Mouse (Mus musculus) ES-E14 (cell line): Measurements from ENCODE around the gene Hibadh. TPM values are rescaled to one million over a fixed set of nuclear protein-coding genes. Genes with fewer than 3 reads are reported as not detected.

Source experiments
- DNase-seq: peaks from one replicate; pipeline ENCODE4 v3.0.0-alpha.2; 2013; ENCODE audit warnings: low read depth, low spot score
- H3K27ac ChIP-seq: 2 replicates; pipeline ENCODE4 v1.5.1; 2012; ENCODE audit warnings: low read depth, mild to moderate bottlenecking, low read length, moderate library complexity, mixed read lengths; ENCODE audit not compliant: poor library complexity, insufficient read depth, severe bottlenecking
- H3K36me3 ChIP-seq: 2 replicates; pipeline ENCODE4 v1.6.1; 2012; ENCODE audit warnings: mild to moderate bottlenecking, low read length, moderate library complexity, mixed read lengths; ENCODE audit not compliant: control insufficient read depth, poor library complexity, insufficient read depth, severe bottlenecking
- H3K4me1 ChIP-seq, 2 experiments: fragments of 150-350 bp in 1 of 2; sonication (generic) in 1 of 2; 2 replicates each; pipeline ENCODE4 v1.6.1; 2012; ENCODE audit warnings: low read length in 2 of 2, mild to moderate bottlenecking in 1 of 2, mixed read lengths in 1 of 2; ENCODE audit not compliant: control insufficient read depth in 2 of 2, insufficient read depth in 2 of 2, poor library complexity in 1 of 2
- H3K4me3 ChIP-seq, 2 experiments: fragments of 150-350 bp in 1 of 2; sonication (generic) in 1 of 2; 2 replicates each; pipeline ENCODE4 v1.5.1; 2012; ENCODE audit warnings: low read length in 2 of 2, low read depth in 1 of 2, mild to moderate bottlenecking in 1 of 2, mixed read lengths in 1 of 2; ENCODE audit not compliant: insufficient read depth in 1 of 2, poor library complexity in 1 of 2, severe bottlenecking in 1 of 2
- H3K9ac ChIP-seq: 2 replicates; pipeline ENCODE4 v1.6.1; 2012; ENCODE audit warnings: low read depth, mild to moderate bottlenecking, low read length, mixed read lengths; ENCODE audit not compliant: poor library complexity, insufficient read depth, severe bottlenecking
- H3K9me3 ChIP-seq: fragments of 150-350 bp; sonication (generic); 2 replicates; pipeline ENCODE4 v1.6.1; 2012; ENCODE audit warnings: low read depth, mild to moderate bottlenecking, low read length; ENCODE audit not compliant: control insufficient read depth, insufficient read depth
- CHD2 ChIP-seq: IDR thresholded peaks from 2 replicates; pipeline ENCODE4 v1.6.1; 2014; ENCODE audit warnings: mild to moderate bottlenecking, low read depth, low read length, inconsistent platforms
- HCFC1 ChIP-seq: IDR thresholded peaks from 2 replicates; pipeline ENCODE4 v1.6.1; 2012; ENCODE audit warnings: low read length, inconsistent platforms, borderline replicate concordance; ENCODE audit not compliant: insufficient read depth
- MAFK ChIP-seq: IDR thresholded peaks from 2 replicates; pipeline ENCODE4 v1.6.1; 2014; ENCODE audit warnings: mild to moderate bottlenecking, low read depth, low read length, inconsistent platforms; ENCODE audit not compliant: insufficient read depth
- ZC3H11A ChIP-seq: IDR thresholded peaks from 2 replicates; pipeline ENCODE4 v1.6.1; 2012; ENCODE audit warnings: low read depth, mild to moderate bottlenecking, inconsistent platforms, low read length, borderline replicate concordance
- ZNF384 ChIP-seq: IDR thresholded peaks from 2 replicates; pipeline ENCODE4 v1.6.1; 2012; ENCODE audit warnings: low read depth, low read length, inconsistent platforms
- in situ Hi-C, 2 experiments: fragments of 600-800 bp; cut with MboI; formaldehyde crosslinking; loops; one replicate each; pipeline ENCODE4 v1.15.1; 2025; ENCODE audit warnings: low sequenced_read_pairs in 2 of 2, inconsistent platforms in 1 of 2; ENCODE audit not compliant: unreplicated experiment in 2 of 2
- total RNA-seq: library from RNA; depleted of rRNA; stranded (reverse); fragments of 300-350 nt; gene quantifications from 2 replicates; pipeline ENCODE4 v1.2.3, GENCODE M21; 2012

Hibadh gene
- total RNA-seq, 1 experiment = 27.2 TPM

- Histone ChIP-seq H3K4me3 (no peak overlapping the region; a peak in 1 of 4 replicates), H3K4me1 (peaks cover 0 to 8% of the 10 kb centered on the region in 2 experiments; a peak in 3 of 4 replicates), H3K27ac (no peak overlapping the region), H3K36me3 (no peaks in the 10 kb centered on the region), H3K9ac (no peak overlapping the region), H3K9me3 (no peaks in the 10 kb centered on the region)
- TF ChIP-seq ZNF384 (no peak), MAFK (no peak), ZC3H11A (no peak), HCFC1 (no peak), CHD2 (no peak)
- peak; percentile 12 for DNase-seq
- in situ Hi-C loops = no loop called here
These were observed 2.9 kb downstream of the Hibadh start for GRCm38 (mm10) chr6:52637337-52637736.

DNA sequence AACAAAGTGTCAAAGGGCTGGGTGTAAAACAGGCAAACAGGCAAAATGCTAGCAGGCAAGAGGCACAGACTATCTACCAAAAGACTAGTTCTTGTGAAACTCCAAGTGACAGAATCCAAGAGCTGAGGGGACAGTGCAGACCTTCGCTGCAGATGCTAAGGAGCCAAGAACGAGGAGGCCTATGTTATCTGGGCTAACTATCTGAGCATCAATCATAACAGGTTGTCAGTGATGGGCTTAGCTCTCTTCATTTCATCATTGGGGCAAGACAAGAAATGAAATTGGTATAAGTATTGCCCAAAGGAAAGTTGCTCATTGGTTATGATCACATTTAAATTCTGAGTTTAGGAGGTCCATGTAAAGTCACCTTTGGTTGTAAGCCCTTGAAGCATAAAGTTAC is 4.8 kb downstream of the Hibadh start:
- H3K9me3 ChIP-seq = no peaks in the 10 kb centered on the region

GRCm38 (mm10) chr6:52630625-52631024 is 9.6 kb downstream of the Hibadh start:
- Histone ChIP-seq H3K36me3 (no peaks in the 10 kb centered on the region; the same call in none of the 2 replicates), H3K9me3 (no peaks in the 10 kb centered on the region), H3K9ac (no peak overlapping the region), H3K4me3 (no peak overlapping the region), H3K27ac (no peak overlapping the region), H3K4me1 (no peaks in the 10 kb centered on the region)
- TF ChIP-seq ZNF384 (no peak), CHD2 (no peak), HCFC1 (no peak), ZC3H11A (no peak), MAFK (no peak)
- DNase-seq = no peak
- in situ Hi-C loops = no loop called here

More for the DNA sequence above, 4.8 kb downstream of the Hibadh start:
- Histone ChIP-seq H3K4me1 (peaks cover 0 to 6% of the 10 kb centered on the region in 2 experiments; a peak in 3 of 4 replicates), H3K9ac (no peak overlapping the region), H3K27ac (no peak overlapping the region), H3K36me3 (no peaks in the 10 kb centered on the region), H3K4me3 (no peak overlapping the region)
- TF ChIP-seq MAFK = no peak
- no peak for DNase-seq
- in situ Hi-C loops = no loop called here

GRCm38 (mm10) chr6:52629180-52629579 is 11.0 kb downstream of the Hibadh start:
- in situ Hi-C loops = no loop called here
- no peak for TF ChIP-seq HCFC1
- no peak for TF ChIP-seq ZNF384
- no peak for TF ChIP-seq ZC3H11A
- no peak for TF ChIP-seq MAFK
- TF ChIP-seq CHD2 = no peak
- H3K4me3 ChIP-seq = no peak overlapping the region
- no peaks in the 10 kb centered on the region; the same call in none of the 2 replicates for H3K36me3 ChIP-seq
- no peaks in the 10 kb centered on the region for H3K9me3 ChIP-seq
- DNase-seq = no peak
- no peak overlapping the region for H3K27ac ChIP-seq
- H3K9ac ChIP-seq = no peak overlapping the region
- H3K4me1 ChIP-seq = no peaks in the 10 kb centered on the region

DNA sequence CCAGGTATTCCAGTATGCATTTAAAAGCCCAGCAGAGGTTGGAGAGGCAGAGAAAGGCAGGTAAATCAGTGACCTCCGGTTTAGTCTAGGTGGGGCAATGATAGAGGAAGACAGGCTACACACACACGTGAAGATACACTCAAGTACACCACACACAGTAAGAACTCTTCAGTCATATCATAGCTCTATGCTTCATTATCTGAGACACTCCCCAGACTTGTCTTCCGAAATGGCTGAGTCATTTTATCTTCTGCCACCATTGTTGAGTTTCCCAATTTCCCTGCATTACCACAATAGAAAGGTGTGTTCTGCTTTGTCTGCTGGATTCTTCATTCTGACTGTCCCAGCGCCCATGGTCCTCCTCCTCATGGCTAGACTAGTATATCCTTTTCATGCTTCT is 13.5 kb downstream of the Hibadh start:
- no peak overlapping the region for H3K9ac ChIP-seq
- no peak for TF ChIP-seq ZC3H11A
- no peak for TF ChIP-seq MAFK
- no peak for TF ChIP-seq ZNF384
- TF ChIP-seq CHD2 = no peak
- no peak for TF ChIP-seq HCFC1
- H3K9me3 ChIP-seq = no peaks in the 10 kb centered on the region
- in situ Hi-C loops = no loop called here
- DNase-seq = no peak
- no peak overlapping the region for H3K4me3 ChIP-seq
- no peaks in the 10 kb centered on the region for H3K4me1 ChIP-seq
- H3K36me3 ChIP-seq = no peaks in the 10 kb centered on the region; the same call in none of the 2 replicates
- no peak overlapping the region for H3K27ac ChIP-seq
